Mouse (Mus musculus) skeletal muscle tissue, adult 2 months (tissue): ENCODE results near the gene Aif1l.

Source experiments
- DNase-seq: peaks from one replicate; pipeline ENCODE4 v3.0.0-alpha.2; 2012; ENCODE audit warnings: low read depth, low spot score

The Aif1l gene

DNA sequence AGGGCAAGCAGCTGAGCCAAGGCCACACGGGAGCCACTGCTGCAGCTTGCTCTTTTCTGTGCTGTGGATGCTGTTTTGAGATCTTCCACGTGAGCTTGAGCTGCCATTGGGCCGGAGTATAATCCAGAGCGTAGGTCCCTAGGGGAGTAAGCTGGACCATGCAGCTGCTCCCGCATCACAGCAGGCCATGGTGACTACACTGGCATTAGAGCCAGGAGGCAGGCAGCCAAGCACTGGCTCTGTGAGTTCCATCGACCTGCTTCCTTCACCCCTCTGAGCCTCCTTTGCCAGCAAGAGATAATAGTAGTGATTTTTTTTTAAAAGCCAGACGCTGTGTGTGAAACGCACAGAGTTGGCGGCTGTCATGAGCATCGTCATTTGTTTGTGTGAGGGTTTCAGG is 2.3 kb downstream of the Aif1l start:
- no peak for DNase-seq

- no peak for DNase-seq
Observed at GRCm38 (mm10) chr2:31952725-31953124, 2.8 kb downstream of the Aif1l start.

DNA sequence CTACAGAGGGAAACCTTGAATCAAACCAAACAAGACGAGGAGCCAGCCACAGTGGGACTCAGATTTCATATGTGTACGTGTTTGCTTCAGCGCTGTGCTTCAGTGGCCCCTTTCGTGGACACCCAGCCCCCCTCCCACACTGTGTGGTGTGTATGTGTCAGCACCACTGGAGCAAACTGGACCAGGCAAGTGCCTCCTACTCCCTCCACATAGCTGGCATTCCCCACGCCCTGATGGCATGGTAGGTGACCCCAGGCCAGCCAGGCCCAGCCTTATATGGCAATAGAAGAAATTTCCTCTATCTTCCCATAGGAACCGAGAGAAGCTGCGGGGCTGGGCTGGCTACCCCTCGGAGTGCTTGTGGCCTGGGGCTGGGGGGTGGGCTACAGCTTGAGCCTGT is 3.7 kb downstream of the Aif1l start:
- DNase-seq = no peak

- no peak for DNase-seq
Observed at GRCm38 (mm10) chr2:31954779-31955181, 4.8 kb downstream of the Aif1l start.

DNA sequence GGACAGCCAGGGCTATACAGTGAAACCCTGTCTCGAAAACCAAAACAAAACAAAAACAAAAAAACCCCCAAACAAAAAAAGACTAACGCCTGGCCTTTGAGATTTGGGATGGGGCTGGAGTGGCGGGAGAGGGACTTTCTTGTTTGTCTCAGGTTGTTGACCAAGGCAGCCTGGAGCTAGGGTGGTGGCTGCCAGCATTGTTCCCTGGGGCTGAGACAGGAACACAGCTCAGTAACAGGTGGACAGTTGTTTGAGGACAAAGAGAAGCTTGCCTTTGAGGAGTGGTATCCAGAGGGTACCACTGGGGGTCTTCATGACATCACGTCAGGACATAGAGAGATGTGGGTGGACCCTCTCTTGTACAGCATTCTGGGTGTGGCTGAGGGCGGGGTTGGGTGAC is 5.7 kb downstream of the Aif1l start:
- no peak for DNase-seq

GRCm38 (mm10) chr2:31957211-31957610 is 7.3 kb downstream of the Aif1l start:
- no peak for DNase-seq

DNA sequence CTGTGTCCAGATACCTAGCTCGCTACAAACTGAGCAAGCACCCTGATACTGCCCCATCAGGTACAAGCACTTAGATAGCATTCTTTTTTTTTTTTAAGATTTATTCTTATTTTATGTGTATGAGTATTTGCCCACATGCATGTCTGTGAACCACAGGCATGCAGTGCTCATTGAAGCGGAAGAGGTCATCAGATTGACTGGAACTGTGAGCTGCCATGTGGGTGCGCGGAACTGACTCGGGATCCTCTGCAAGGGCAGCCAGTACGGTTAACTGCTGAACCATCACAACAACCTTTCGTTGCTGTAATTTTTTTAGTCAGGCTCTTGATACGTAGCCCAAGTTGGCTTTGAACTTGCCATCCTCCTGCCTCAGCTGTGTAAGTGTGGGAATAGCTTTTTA is 11.0 kb downstream of the Aif1l start:
- no peak for DNase-seq

- no peak for DNase-seq
Observed at GRCm38 (mm10) chr2:31961791-31962222, 11.9 kb downstream of the Aif1l start.

GRCm38 (mm10) chr2:31962501-31963224 is 12.7 kb downstream of the Aif1l start:
- no peak for DNase-seq

GRCm38 (mm10) chr2:31963491-31963890 is 13.6 kb downstream of the Aif1l start:
- no peak for DNase-seq

DNA sequence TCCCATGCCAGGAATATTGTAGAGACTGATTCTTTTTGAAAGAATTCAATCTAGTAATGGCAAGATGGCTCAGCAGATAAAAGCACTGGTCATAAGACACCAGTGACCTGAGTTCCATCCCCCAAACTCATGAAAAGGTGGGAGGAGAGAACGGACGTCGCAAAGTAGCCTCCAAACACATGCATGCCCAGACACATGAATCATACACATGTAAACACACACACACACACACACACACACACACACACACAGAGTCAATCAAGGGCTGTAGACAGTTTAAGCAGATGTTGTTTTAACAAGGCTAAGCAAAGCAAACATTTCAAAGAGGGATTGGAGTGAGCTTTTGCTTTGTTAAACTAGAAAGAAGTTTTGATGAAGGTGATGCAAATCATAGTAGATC is 14.3 kb downstream of the Aif1l start:
- DNase-seq = no peak

DNA sequence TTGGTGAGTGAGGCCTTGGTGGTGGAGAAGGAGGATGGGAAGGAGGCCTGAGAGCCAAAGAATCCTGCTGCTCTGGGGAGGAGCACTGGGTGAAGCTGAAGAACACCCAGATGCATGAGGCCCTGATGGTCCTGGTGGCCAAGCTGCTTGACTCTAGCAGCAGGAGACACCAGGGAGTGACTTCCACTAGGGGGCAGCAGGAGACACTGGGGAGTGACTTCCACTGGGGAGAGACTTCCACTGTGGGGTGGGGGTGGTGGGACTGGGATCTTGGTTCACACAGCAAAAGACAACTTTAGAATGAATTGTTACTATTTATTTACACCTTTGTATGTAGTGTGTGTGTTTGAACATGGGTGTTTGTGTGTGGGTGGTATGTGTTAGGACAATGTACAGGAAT is 15.2 kb downstream of the Aif1l start:
- DNase-seq = no peak

DNA sequence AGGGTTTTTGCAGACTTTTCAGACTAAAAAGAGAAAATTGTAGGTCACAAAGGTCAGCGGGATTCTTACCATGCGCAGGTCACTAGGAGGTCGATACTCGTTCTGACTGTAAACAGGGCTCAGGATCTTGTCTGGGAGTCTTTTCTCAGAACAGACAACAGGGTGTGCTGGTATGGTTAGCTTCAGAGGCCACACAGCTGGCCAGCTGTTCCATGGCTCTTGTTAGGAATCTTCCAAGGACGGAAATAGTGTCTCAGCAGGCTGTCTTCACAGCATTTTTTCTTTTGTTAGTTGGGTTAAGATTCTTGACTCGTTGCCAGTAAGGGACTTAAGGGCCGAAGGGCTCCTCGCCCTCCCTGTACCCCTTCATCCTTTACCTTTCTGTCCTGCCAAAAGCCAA is 16.9 kb downstream of the Aif1l start:
- no peak for DNase-seq

- DNase-seq = no peak
Observed at GRCm38 (mm10) chr2:31972589-31972988, 22.6 kb downstream of the Aif1l start.

DNA sequence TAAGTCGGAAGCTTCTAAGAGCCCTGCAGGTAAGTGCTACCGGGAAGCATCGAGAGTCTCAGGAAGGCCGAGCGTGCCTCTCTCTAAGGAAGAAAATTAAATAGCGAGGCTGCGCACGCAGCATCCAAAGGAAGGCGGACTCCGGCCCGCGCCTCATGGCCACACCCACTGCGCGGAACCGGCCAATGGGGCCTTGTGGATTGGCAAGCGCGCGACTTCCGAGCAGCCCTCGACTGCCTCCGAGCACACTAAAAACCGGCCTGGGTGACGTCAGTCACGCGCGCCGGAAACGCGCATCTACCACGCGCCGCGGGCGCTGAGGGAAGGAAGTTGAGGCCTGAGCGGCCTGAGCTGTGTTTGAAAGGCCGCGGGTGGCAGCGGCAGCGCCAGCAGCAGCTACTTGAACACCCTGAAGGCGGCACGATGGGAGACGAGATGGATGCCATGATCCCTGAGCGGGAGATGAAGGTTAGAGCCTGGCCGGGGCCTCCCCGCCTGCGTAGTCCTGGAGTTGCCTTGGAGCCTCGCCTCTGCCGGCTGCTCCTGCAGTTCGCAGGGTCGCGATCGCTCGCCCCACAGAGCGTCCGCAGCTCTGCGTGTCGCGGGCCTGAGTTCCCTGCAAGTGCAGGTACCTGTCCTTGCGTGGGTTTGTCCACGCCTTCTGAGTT is 24.3 kb downstream of the Aif1l start, which contains the start of gene Nup214:
Nup214 (plus strand) TSS at position 296 of the 668 bp plus-strand sequence.
- DNase-seq = peak; percentile 98

DNA sequence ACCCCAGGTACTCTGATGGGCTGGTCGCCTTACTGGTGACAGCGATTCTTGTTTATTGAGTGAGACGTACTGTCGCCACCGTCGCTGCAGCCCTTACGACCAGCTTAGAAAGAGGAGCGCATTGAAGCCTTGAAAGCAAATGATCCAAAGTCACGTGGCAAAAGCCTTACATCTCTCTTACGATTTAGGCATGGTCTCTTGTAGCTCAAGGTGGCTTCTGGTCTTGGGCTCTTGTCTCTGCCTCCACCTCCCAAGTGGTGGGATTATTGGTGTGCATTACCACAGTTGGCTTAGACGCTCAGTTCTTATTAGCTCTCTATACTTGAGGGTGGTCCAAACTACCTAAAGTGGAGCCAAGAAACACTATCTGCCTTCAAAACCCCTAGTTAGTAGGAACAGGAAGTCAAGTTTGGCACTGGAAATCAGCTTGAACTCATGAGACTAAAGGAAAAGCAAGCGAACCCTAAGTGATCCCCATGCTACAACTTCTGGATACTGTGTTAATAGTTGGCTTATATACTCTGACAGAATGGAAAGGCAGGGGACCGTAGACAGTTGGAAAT is 25.0 kb downstream of the Aif1l start:
- no peak for DNase-seq

DNA sequence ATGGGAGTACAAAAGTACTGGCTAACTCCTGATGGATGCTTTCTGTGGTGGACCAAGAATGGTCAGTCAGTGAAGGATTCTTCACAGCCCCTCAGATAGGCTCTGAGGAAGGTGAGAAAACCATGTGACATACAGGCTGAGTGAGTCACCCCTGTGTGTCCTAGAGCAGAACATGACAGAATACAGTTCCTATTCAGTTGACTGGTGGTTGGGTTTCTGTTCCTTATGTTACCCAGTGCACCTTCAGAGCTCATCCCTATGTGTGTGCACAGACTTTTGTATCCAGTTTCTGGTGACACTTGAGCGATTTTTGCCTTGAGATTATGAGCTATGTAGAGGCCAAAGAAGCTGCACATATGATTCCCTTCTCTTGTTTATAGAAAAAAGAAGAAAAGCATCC is 37.8 kb downstream of the Aif1l start:
- DNase-seq = no peak

DNA sequence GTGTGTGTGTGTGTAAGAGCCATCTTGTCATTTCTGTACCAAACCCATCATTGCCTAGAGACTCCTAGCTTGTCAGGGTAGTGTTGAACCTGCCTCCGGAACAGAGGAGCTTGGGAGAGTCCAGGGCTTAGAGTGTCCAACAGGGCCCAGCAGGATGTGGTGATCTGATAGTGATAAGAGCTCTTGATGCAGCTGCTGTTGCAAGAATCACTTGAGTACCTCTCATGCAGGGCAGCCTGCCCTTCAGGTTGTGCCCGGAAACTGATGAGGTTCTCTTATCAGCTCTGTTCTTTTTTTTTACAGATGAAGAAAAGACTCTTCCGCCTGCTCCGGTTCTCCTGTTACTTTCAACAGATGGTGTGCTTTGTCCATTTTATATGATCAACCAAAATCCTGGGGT is 41.0 kb downstream of the Aif1l start:
- DNase-seq = no peak

GRCm38 (mm10) chr2:31994896-31995295 is 45.0 kb downstream of the Aif1l start:
- DNase-seq = no peak

DNA sequence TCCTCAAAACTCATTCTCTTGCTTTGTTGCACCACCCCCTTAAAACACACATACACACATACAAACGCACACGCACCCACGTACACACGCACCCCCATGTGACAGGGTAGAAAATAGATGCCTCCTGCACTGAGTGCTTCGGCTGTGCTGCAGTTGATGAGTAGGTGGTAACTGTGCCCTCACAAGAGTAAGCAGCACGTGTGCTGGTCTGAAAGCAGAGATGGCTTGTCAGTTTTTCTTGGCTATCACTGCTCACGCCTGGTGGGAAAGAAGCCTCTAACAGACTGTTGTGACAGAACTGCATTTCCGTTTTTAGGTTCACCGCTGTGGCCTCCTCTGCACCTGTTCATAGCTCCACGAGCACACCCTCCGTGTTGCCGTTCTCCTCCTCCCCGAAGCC is 46.1 kb downstream of the Aif1l start:
- DNase-seq = no peak

DNA sequence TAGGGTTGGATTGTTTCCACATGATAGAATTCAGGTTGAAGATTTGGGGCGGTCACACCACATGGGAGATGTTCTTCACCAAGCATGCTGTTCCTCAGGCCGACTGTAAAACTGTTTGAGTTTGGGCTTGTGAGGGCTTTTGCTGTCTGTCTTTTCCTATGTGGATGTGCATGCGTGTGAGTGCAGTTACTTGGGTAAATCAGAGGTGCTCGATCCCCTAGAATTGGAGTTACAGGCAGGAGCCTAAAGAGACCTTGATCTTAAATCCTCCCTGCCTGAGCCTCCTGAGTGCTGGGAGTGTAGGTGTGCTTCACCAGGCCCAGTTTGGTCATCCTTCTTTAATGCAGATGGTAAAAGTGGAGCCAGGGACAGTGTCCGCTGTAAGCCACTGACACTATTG is 47.6 kb downstream of the Aif1l start:
- DNase-seq = no peak

DNA sequence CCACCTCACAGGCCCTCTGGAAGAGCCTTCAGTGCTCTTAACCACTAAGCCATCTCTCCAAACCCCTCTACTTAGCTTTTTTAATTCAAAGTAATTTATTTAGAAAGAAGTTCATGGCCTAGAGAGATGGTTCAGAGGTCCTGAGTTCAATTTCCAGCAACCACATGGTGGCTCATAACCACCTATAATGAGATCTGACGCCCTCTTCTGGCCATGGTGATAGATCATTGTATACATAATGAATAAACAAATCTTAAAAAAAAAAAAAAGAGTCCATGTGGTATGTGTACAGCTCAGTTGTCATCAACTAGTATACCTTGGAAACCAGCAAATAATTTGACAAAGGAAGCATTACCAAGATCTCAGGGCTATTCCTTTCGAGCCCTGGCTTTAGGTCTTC is 48.5 kb downstream of the Aif1l start:
- DNase-seq = no peak

- no peak for DNase-seq
Observed at GRCm38 (mm10) chr2:32008311-32008710, 58.4 kb downstream of the Aif1l start.
